ENCODE assay signal across 9 mouse cellular contexts in genomic region chr2:30469009-30469408, GRCm38 (mm10). TPM values are rescaled to one million over a fixed set of nuclear protein-coding genes. Genes with fewer than 3 reads are reported as not detected.
DNase-seq lines count a peak whose midpoint lies in the region; ATAC-seq and TF ChIP-seq lines count a peak whose summit lies in the region.
"Had no signal": no experiment of that assay in that cellular context is flagged by ENCODE, and none has a peak within 500 bp of the region (broad histone marks: within the 10 kb centered on the region; RNA-seq: fewer than 3 reads in every experiment).

No protein-coding gene starts in this region.

- peaks cover 23% of the 10 kb centered on the region for H3K4me1 ChIP-seq in lung, embryonic 16.5 days (replicated peaks; ENCODE audit: control insufficient read depth, insufficient read depth, low read length)
- H3K4me1 ChIP-seq in limb, embryonic 12.5 days (replicated peaks), result peaks cover 40% of the 10 kb centered on the region
- no peaks in the 10 kb centered on the region for H3K4me1 ChIP-seq in stomach, postnatal 0 days (replicated peaks; ENCODE audit: control insufficient read depth, insufficient read depth)

- no peaks in the 10 kb centered on the region for H3K27me3 ChIP-seq in lung, embryonic 16.5 days (ENCODE audit: control insufficient read depth, insufficient read depth, low read depth, low read length)
- peaks cover 6% of the 10 kb centered on the region; the same call in 1 of the 2 replicates for H3K27me3 ChIP-seq in limb, embryonic 12.5 days
- H3K27me3 ChIP-seq in stomach, postnatal 0 days (ENCODE audit: control insufficient read depth, insufficient read depth, low read length), result no peaks in the 10 kb centered on the region
- H3K27me3 ChIP-seq: Patski had no signal

- TF ChIP-seq EP300 in stomach, postnatal 0 days (optimal IDR thresholded peaks at IDR 0.05), result no peak

- WGBS in lung, embryonic 16.5 days, result 59% methylated on average over 6 of the region's 6 CpGs
- WGBS in limb, embryonic 12.5 days, result 54% methylated on average over 6 of the region's 6 CpGs
- WGBS in stomach, postnatal 0 days, result 66% methylated on average over 6 of the region's 6 CpGs

- no peak for ATAC-seq in lung, embryonic 16.5 days (ENCODE audit: low read depth)
- ATAC-seq in limb, embryonic 12.5 days (ENCODE audit: insufficient number of reproducible peaks, insufficient read depth, low FRiP score, low TSS enrichment, low read depth), result no peak
- ATAC-seq in stomach, postnatal 0 days (ENCODE audit: low FRiP score, low TSS enrichment), result no peak
- ATAC-seq: Patski had no signal

- DNase-seq in cerebellum, adult 11-12 months, result peak; percentile 14
- DNase-seq in cerebellum, postnatal 4 days (ENCODE audit: low spot score in 2 of 2), result no peak
- no peak for DNase-seq in lung, adult 18-20 months
- no peak for DNase-seq in stomach, postnatal 0 days (ENCODE audit: low spot score)
- no peak for DNase-seq in adrenal gland, postnatal 25 days
- no peak for DNase-seq in spleen, postnatal 14 days (ENCODE audit: low spot score in 2 of 2)

- H3K9ac ChIP-seq in lung, embryonic 16.5 days (ENCODE audit: low read length), result peak overlapping the region; percentile 66; the same call in 1 of the 2 replicates
- H3K9ac ChIP-seq in limb, embryonic 12.5 days (replicated peaks), result peak overlapping the region; percentile 81; the same call in 1 of the 2 replicates
- H3K9ac ChIP-seq in stomach, postnatal 0 days (ENCODE audit: low read length), result peak overlapping the region; percentile 31

- no peak overlapping the region for H3K27ac ChIP-seq in lung, embryonic 16.5 days (ENCODE audit: low read length)
- H3K27ac ChIP-seq in limb, embryonic 12.5 days, result peak overlapping the region; percentile 2; the same call in 1 of the 2 replicates
- H3K27ac ChIP-seq in stomach, postnatal 0 days (replicated peaks), result no peak overlapping the region

- no peaks in the 10 kb centered on the region for H3K36me3 ChIP-seq in lung, embryonic 16.5 days (ENCODE audit: control insufficient read depth, insufficient read depth, low read length)
- H3K36me3 ChIP-seq in limb, embryonic 12.5 days, result no peaks in the 10 kb centered on the region
- no peaks in the 10 kb centered on the region for H3K36me3 ChIP-seq in stomach, postnatal 0 days (ENCODE audit: control insufficient read depth, insufficient read depth, low read length)

- no peaks in the 10 kb centered on the region for H3K9me3 ChIP-seq in lung, embryonic 16.5 days (ENCODE audit: control insufficient read depth, low read length)
- H3K9me3 ChIP-seq in limb, embryonic 12.5 days, result no peaks in the 10 kb centered on the region
- H3K9me3 ChIP-seq in stomach, postnatal 0 days (ENCODE audit: control insufficient read depth, low read length), result no peaks in the 10 kb centered on the region

- H3K4me3 ChIP-seq in lung, embryonic 16.5 days (ENCODE audit: low read length), result no peak overlapping the region
- peak overlapping the region; percentile 97; the same call in 1 of the 2 replicates for H3K4me3 ChIP-seq in limb, embryonic 12.5 days (replicated peaks)
- no peak overlapping the region for H3K4me3 ChIP-seq in stomach, postnatal 0 days (ENCODE audit: low read depth, low read length)

- no peak for TF ChIP-seq CTCF in stomach, postnatal 0 days (IDR thresholded peaks at IDR 0.05; ENCODE audit: low read depth)

- H3K4me2 ChIP-seq in lung, embryonic 16.5 days (ENCODE audit: low read depth, low read length), result peak overlapping the region; percentile 94; the same call in 1 of the 2 replicates
- peak overlapping the region; percentile 98 for H3K4me2 ChIP-seq in limb, embryonic 12.5 days
- H3K4me2 ChIP-seq in stomach, postnatal 0 days (replicated peaks; ENCODE audit: low read depth), result peak overlapping the region; percentile 92

RNA-seq across cellular contexts. Expression of gene Ier5l, which starts 5.0 kb away (rescaled TPM):
- polyA plus RNA-seq in lung, embryonic 16.5 days (2015; fragmentation: Nextera tagmentation; extraction: Ambion mirVana), result 1.1 and 1.5 TPM in 2 replicates
- 3.6 and 4.5 TPM in 2 replicates for polyA plus RNA-seq in limb, embryonic 12.5 days (2016; fragmentation: Nextera tagmentation; extraction: Ambion mirVana)
- 1.8 and 4.4 TPM in 2 replicates for polyA plus RNA-seq in stomach, postnatal 0 days (2015; fragmentation: Nextera tagmentation; extraction: Ambion mirVana)
- 5.9 and 6.3 TPM in 2 replicates for total RNA-seq in adrenal gland, postnatal 25 days (2021)

RNA-seq across cellular contexts. Expression of gene Ptpa, which starts 53.2 kb away (rescaled TPM):
- polyA plus RNA-seq in lung, embryonic 16.5 days (2015; fragmentation: Nextera tagmentation; extraction: Ambion mirVana), result 163 TPM in 2 replicates
- polyA plus RNA-seq in limb, embryonic 12.5 days (2016; fragmentation: Nextera tagmentation; extraction: Ambion mirVana), result 154 and 155 TPM in 2 replicates
- polyA plus RNA-seq in stomach, postnatal 0 days (2015; fragmentation: Nextera tagmentation; extraction: Ambion mirVana), result 76.6 and 79.6 TPM in 2 replicates
- 130 and 145 TPM in 2 replicates for total RNA-seq in adrenal gland, postnatal 25 days (2021)

RNA-seq across cellular contexts. Expression of gene Crat, which starts 53.4 kb away (rescaled TPM):
- polyA plus RNA-seq in lung, embryonic 16.5 days (2015; fragmentation: Nextera tagmentation; extraction: Ambion mirVana), result 39.3 and 42.4 TPM in 2 replicates
- polyA plus RNA-seq in limb, embryonic 12.5 days (2016; fragmentation: Nextera tagmentation; extraction: Ambion mirVana), result 24.4 and 27.5 TPM in 2 replicates
- 22.0 and 25.9 TPM in 2 replicates for polyA plus RNA-seq in stomach, postnatal 0 days (2015; fragmentation: Nextera tagmentation; extraction: Ambion mirVana)
- 130 and 142 TPM in 2 replicates for total RNA-seq in adrenal gland, postnatal 25 days (2021)

Comparison
In these comparisons a context has a peak if more than half of its experiments do, and no peak if none do; other contexts are left out.
1. H3K9ac ChIP-seq: peak in every context shown above with its lines; median percentile 81 in limb, embryonic 12.5 days; 66 in lung, embryonic 16.5 days; 31 in stomach, postnatal 0 days.